Mouse (Mus musculus) liver, postnatal 0 days (tissue): ENCODE results near the gene Gm20425. TPM values are rescaled to one million over a fixed set of nuclear protein-coding genes. Genes with fewer than 3 reads are reported as not detected.

Experiments used
- ATAC-seq: fragments of 200-750 bp; cut with Nextera tagmentation; 2 replicates; pipeline ENCODE4 v1.8.0; 2017; ENCODE audit warnings: mild to moderate bottlenecking, moderate library complexity
- DNase-seq: peaks from one replicate; pipeline ENCODE4 v3.0.0-alpha.2; 2016
- H3K27ac ChIP-seq: fragments of 300-500 bp; sonication (generic); 2 replicates; pipeline ENCODE4 v1.5.1; 2014; ENCODE audit warnings: antibody characterized with exemption, moderate library complexity, mild to moderate bottlenecking, low read depth
- H3K27me3 ChIP-seq: fragments of 300-500 bp; sonication (generic); 2 replicates; pipeline ENCODE4 v1.6.1; 2014; ENCODE audit warnings: low read length, control low read depth, mixed read lengths; ENCODE audit not compliant: insufficient read depth
- H3K36me3 ChIP-seq: fragments of 300-500 bp; sonication (generic); replicated peaks from 2 replicates; pipeline ENCODE4 v1.6.1; 2014; ENCODE audit warnings: mild to moderate bottlenecking, control low read depth, low read length, moderate library complexity, mixed read lengths; ENCODE audit not compliant: insufficient read depth
- H3K4me1 ChIP-seq: fragments of 300-500 bp; sonication (generic); 2 replicates; pipeline ENCODE4 v1.6.1; 2014; ENCODE audit warnings: antibody characterized with exemption, mild to moderate bottlenecking, control low read depth; ENCODE audit not compliant: insufficient read depth
- H3K4me2 ChIP-seq: fragments of 300-500 bp; sonication (generic); 2 replicates; pipeline ENCODE4 v1.6.1; 2014; ENCODE audit warnings: low read depth, mild to moderate bottlenecking, low read length, moderate library complexity, mixed read lengths
- H3K4me3 ChIP-seq: fragments of 300-500 bp; sonication (generic); 2 replicates; pipeline ENCODE4 v1.5.1; 2014; ENCODE audit warnings: low read depth, low read length
- H3K9ac ChIP-seq: fragments of 300-500 bp; sonication (generic); replicated peaks from 2 replicates; pipeline ENCODE4 v1.6.1; 2014; ENCODE audit warnings: mild to moderate bottlenecking, moderate library complexity
- H3K9me3 ChIP-seq: fragments of 300-500 bp; sonication (generic); 2 replicates; pipeline ENCODE4 v1.6.1; 2016; ENCODE audit warnings: mild to moderate bottlenecking, control low read depth, low read length, mixed read lengths
- CTCF ChIP-seq: sonication (generic); IDR thresholded peaks from 2 replicates; pipeline ENCODE4 v1.5.1; 2016; ENCODE audit warnings: antibody characterized with exemption, low read depth
- EP300 ChIP-seq: IDR thresholded peaks from 2 replicates; pipeline ENCODE4 v1.6.1; 2016; ENCODE audit warnings: antibody characterized with exemption, low read depth, mild to moderate bottlenecking
- WGBS: fragments of 180-500 bp; shearing (Covaris S2); extraction: QIAGEN DNeasy Blood & Tissue Kit; methylation state at CpG from one replicate; pipeline ENCODE4 v1.1.7; 2014; ENCODE audit not compliant: insufficient replicate concordance; 5-methylcytosine and 5-hydroxymethylcytosine counted together
- polyA plus RNA-seq: library from polyadenylated mRNA; unstranded; fragments of >200 nt; fragmentation: Nextera tagmentation; extraction: Ambion mirVana; gene quantifications from 2 replicates; pipeline ENCODE4 v1.2.1, GENCODE M21; 2015

Gene Gm20425
- polyA plus RNA-seq, 1 experiment from 2014 or later = 5.1 TPM

DNA sequence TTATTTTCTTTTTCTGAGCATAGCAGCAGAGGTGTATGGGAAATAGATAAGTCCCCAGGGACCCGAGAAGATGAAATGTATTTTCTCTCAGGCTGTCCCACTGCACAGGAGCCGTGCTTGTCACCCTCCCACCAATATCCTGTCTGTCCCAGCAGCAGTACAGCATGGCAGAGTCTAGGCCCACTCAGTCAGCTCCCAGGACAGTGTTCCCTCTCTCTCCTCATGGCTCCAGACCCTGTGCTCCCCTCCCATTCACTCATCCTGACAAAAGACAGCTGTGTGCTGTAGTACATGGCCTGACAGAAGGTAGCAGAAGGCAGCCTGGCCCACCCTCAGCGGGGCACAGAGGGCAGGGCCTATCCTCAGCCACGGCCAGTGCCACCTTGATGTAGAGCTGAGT is 86.2 kb downstream of the Gm20425 start:
- Histone ChIP-seq H3K9ac (no peak overlapping the region), H3K4me3 (no peak overlapping the region), H3K9me3 (no peaks in the 10 kb centered on the region), H3K27me3 (no peaks in the 10 kb centered on the region), H3K4me1 (no peaks in the 10 kb centered on the region), H3K4me2 (no peak overlapping the region), H3K27ac (no peak overlapping the region), H3K36me3 (no peaks in the 10 kb centered on the region)
- no peak for DNase-seq
- WGBS = 51% methylated on average over 4 of the region's 4 CpGs
- TF ChIP-seq EP300 = no peak
- no peak for TF ChIP-seq CTCF
- ATAC-seq = no peak

DNA sequence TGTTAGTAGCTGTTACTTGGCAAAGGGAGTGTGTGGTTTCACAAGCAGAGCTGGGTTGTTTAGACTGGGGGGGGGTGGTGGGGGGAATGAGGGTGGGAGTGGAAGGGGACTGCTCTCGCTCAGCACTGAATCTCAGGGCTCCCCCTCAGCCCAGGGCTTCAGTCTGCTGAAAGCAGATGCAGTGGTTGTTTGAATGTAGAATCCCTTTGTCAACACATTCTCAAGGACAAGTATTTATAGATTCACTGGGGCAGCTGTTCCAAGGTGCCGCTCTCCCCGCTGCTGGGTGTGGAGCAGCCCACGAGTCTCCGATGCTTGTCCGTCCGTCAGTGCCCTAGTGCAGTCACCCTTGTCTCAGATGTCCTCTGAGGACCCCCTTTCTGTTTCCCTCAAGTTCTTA is 88.8 kb downstream of the Gm20425 start:
- TF ChIP-seq EP300 = no peak
- no peak for TF ChIP-seq CTCF
- WGBS = 91% methylated on average over 7 of the region's 7 CpGs
- DNase-seq (no peak), ATAC-seq (no peak)
- Histone ChIP-seq H3K9me3 (no peaks in the 10 kb centered on the region), H3K27me3 (no peaks in the 10 kb centered on the region), H3K36me3 (no peaks in the 10 kb centered on the region), H3K9ac (no peak overlapping the region), H3K27ac (no peak overlapping the region), H3K4me3 (no peak overlapping the region), H3K4me2 (no peak overlapping the region), H3K4me1 (no peaks in the 10 kb centered on the region)

DNA sequence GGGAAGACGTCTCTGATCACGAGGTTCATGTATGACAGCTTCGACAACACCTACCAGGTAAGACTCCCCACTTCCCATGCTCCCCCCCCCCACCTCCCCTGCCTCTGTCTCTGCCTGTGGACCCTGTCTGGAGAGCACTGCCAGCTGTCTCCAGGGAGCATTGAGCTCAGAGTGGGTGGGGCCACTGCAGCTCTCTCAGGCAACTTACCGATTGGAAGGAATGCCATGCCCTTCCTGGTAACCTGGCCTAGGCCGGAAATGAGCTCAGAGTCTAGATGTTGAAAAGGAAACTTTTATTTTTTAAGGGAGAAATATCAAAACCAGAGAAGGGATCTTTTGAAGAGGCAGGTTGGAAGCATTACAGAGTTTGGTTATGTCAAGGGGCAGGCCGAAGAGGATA is 89.7 kb downstream of the Gm20425 start:
- DNase-seq (no peak), ATAC-seq (no peak)
- no peaks in the 10 kb centered on the region for H3K27me3 ChIP-seq
- 88% methylated on average over 6 of the region's 6 CpGs for WGBS
- no peaks in the 10 kb centered on the region for H3K4me1 ChIP-seq
- no peak overlapping the region for H3K4me2 ChIP-seq
- H3K4me3 ChIP-seq = no peak overlapping the region
- H3K27ac ChIP-seq = no peak overlapping the region
- TF ChIP-seq EP300 (no peak), CTCF (no peak)
- no peaks in the 10 kb centered on the region for H3K36me3 ChIP-seq
- H3K9ac ChIP-seq = no peak overlapping the region
- no peaks in the 10 kb centered on the region for H3K9me3 ChIP-seq

Other genes with a start within 250 kb of the Gm20425 start
- 8.5 and 11.2 TPM in 2 replicates for gene Slco2a1, start 241.6 kb downstream of the Gm20425 start, polyA plus RNA-seq
- gene Rab6b, start 118.5 kb downstream of the Gm20425 start, polyA plus RNA-seq = 0.25 and 0.26 TPM in 2 replicates
- gene Srprb, start 28.2 kb downstream of the Gm20425 start, polyA plus RNA-seq = 10.1 and 10.8 TPM in 2 replicates
- gene Trf, start 137 bp upstream of the Gm20425 start, polyA plus RNA-seq = 28,598 and 33,336 TPM in 2 replicates
- gene 1300017J02Rik, start 74.8 kb upstream of the Gm20425 start, polyA plus RNA-seq = 171 and 175 TPM in 2 replicates
- gene Topbp1, start 74.9 kb upstream of the Gm20425 start, polyA plus RNA-seq = 15.5 and 17.3 TPM in 2 replicates
- gene Cdv3, start 135.5 kb upstream of the Gm20425 start, polyA plus RNA-seq = 34.6 and 36.6 TPM in 2 replicates